Mouse (Mus musculus): ENCODE data around the gene Rab3b.

The Rab3b gene

DNA sequence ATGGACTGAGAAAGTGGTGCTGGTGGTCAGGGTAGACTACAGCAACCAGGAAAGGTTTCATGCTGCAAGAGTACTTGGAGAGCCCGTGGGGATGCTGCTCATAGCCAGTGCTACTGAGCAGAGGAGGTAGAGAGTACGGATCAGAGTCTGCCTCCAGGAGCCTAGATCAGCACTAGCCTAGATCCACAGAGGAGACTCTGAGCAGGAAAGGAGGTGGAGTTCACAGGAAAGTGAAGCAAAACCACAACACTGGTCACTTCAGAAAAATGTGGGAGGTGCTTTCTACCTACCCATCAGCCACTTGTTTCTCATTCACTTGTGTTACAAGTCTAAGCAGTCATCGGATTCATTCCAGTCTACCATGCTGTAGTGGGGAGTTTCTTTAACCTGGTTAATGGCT lies 80.8 kb downstream of the Rab3b start:
- no peak for DNase-seq

GRCm38 (mm10) chr4:108960619-108961460 lies 82.0 kb downstream of the Rab3b start:
- no peak for DNase-seq

DNA sequence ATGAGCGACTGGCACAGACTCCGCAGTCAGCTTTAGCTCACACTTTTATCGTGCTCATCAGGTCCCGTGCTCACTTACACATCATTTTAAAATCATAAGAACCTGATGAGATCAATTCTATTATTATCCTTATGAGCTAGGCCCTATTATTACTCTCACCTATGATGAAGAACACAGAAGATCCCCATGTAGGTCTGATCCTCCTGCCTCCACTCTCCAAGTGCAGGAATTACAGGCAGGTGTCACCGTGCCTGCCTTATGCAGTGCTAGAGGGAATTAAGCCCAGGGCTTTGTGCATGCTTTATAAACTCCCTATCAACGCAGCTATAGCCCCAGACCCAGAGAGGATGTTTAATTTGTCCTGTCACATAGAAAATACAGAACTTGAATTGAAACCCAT lies 84.2 kb downstream of the Rab3b start:
- no peak for DNase-seq

GRCm38 (mm10) chr4:108969517-108969916 lies 90.7 kb downstream of the Rab3b start:
- DNase-seq: no peak

DNA sequence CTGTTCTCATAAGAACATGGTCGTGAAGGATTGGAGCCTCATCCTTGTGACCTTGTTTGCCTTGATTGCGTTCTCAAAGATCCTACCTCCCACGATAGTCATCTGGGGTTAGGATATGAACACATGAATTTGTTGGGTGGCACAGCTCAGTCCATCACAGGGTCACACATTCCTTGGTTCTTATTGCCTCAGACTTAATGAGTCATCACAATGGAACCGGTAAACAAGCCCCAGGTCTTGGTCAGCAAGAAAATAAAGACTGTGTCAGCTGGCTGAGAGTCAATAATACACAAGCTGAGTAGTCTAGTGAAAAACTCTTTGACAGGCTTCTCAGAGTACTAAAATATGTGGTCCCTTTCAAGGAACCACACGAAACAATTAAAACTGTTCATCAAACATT lies 92.2 kb downstream of the Rab3b start:
- DNase-seq: no peak

- DNase-seq: no peak
Measured at GRCm38 (mm10) chr4:108976458-108977071, 97.7 kb downstream of the Rab3b start.

- DNase-seq: no peak
Measured at GRCm38 (mm10) chr4:108986833-108987472, 108.1 kb downstream of the Rab3b start.

GRCm38 (mm10) chr4:108987473-108987842 lies 108.6 kb downstream of the Rab3b start:
- DNase-seq: no peak

DNA sequence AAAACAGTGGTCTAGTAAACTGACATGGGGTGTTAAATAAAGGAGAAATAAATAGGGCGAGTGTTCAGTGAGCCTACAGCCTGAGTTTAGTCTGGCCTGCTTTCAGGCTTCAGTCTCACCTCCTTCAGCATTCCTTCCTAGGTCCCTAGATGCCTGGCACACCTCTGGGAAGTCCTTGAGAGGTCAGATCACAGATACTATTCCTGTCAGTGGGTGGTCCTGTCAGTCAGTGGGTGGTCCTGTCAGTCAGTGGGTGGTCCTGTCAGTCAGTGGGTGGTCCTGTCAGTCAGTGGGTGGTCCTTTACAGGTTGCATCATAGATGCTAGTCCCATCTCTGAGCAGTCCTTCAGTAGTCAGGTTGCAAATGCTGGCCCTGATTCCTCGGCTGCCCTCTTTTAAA lies 110.6 kb downstream of the Rab3b start:
- DNase-seq: no peak

DNA sequence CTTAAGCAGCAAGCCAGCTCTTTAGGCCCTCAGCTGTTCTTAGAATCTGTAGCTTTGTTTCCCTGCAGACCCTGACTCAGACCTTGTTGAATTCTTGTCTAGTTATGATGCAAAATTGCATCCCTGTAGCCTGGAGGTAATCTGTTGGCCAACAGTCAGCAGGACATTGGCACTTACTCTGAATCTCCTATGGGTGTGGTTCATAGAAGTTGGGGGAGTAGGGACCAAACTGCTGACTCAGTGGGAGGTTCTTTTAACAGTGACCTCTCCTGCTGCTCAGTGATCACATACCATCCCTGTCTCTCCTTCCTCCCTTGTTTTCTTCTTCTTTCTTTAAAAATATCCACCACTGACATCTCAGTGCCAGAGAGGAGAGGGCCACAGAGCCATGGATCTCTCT lies 111.2 kb downstream of the Rab3b start:
- DNase-seq: no peak

DNA sequence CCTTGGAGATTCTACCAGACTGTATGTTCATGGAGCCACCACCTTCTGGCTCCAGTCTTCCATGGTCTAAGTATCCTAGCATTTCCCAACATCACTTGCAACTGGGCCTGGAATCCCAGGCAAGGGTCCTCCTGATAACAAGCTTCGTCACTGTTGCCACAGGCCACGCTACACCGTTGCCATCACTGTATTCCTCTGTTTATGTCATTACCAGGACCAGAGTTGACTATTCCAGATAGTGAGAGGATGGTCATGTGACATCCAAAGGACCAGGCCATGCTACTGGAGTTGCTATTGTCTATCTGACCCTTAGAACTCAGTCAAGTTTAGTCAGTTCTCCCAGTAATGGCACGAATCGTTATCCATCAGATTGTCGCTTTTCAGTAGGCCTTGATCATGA lies 111.7 kb downstream of the Rab3b start:
- no peak for DNase-seq

DNA sequence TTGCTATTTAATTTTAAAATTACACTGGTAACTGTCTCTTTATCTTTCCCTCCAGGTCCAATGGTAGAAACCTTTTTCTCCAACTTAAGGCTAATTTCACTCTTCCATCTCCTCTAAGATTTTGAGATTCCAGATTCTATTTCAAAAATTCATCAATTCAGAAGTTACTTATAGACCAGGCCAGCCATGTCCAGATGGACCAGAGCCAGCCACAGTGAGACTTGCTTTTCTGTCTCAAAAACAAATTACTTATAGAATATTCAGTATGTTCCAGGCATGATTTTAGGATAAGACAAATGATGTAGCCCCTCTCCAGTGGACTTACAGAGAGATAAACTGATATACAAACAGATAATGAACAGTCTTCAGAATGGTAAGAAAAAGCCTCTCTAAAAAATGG lies 112.9 kb downstream of the Rab3b start:
- no peak for DNase-seq

Data from thymus, postnatal 36 days (tissue).